Mouse (Mus musculus): Measurements from ENCODE around the gene Slc4a4.

The Slc4a4 gene

GRCm38 (mm10) chr5:88999793-89000192 lies 113.2 kb downstream of the Slc4a4 start:
- no peak for DNase-seq (ENCODE audit: low read depth, low spot score)

- DNase-seq (ENCODE audit: low read depth, low spot score), result no peak
These were observed 114.0 kb downstream of the Slc4a4 start for GRCm38 (mm10) chr5:89000598-89000997.

GRCm38 (mm10) chr5:89010116-89010515 lies 123.5 kb downstream of the Slc4a4 start:
- DNase-seq (ENCODE audit: low read depth, low spot score), result no peak

GRCm38 (mm10) chr5:89012456-89012855 lies 125.8 kb downstream of the Slc4a4 start:
- no peak for DNase-seq (ENCODE audit: low read depth, low spot score)

GRCm38 (mm10) chr5:89014782-89015181 lies 128.2 kb downstream of the Slc4a4 start:
- DNase-seq (ENCODE audit: low read depth, low spot score), result peak; percentile 74

- DNase-seq (ENCODE audit: low read depth, low spot score), result no peak
These were observed 129.3 kb downstream of the Slc4a4 start for GRCm38 (mm10) chr5:89015878-89016277.

GRCm38 (mm10) chr5:89018537-89018936 lies 131.9 kb downstream of the Slc4a4 start:
- no peak for DNase-seq (ENCODE audit: low read depth, low spot score)

GRCm38 (mm10) chr5:89024413-89024812 lies 137.8 kb downstream of the Slc4a4 start:
- DNase-seq (ENCODE audit: low read depth, low spot score), result no peak

- no peak for DNase-seq (ENCODE audit: low read depth, low spot score)
These were observed 141.0 kb downstream of the Slc4a4 start for GRCm38 (mm10) chr5:89027518-89028085.

GRCm38 (mm10) chr5:89032647-89033046 lies 146.0 kb downstream of the Slc4a4 start:
- no peak for DNase-seq (ENCODE audit: low read depth, low spot score)

GRCm38 (mm10) chr5:89033256-89033655 lies 146.6 kb downstream of the Slc4a4 start:
- no peak for DNase-seq (ENCODE audit: low read depth, low spot score)

- DNase-seq (ENCODE audit: low read depth, low spot score), result no peak
These were observed 149.5 kb downstream of the Slc4a4 start for GRCm38 (mm10) chr5:89036147-89036546.

GRCm38 (mm10) chr5:89040814-89041213 lies 154.2 kb downstream of the Slc4a4 start:
- DNase-seq (ENCODE audit: low read depth, low spot score), result no peak

GRCm38 (mm10) chr5:89043846-89044245 lies 157.2 kb downstream of the Slc4a4 start:
- DNase-seq (ENCODE audit: low read depth, low spot score), result no peak

GRCm38 (mm10) chr5:89044801-89045200 lies 158.2 kb downstream of the Slc4a4 start:
- no peak for DNase-seq (ENCODE audit: low read depth, low spot score)

- no peak for DNase-seq (ENCODE audit: low read depth, low spot score)
These were observed 165.0 kb downstream of the Slc4a4 start for GRCm38 (mm10) chr5:89051577-89051976.

GRCm38 (mm10) chr5:89052230-89052629 lies 165.6 kb downstream of the Slc4a4 start:
- peak; percentile 16 for DNase-seq (ENCODE audit: low read depth, low spot score)

GRCm38 (mm10) chr5:89055656-89056055 lies 169.0 kb downstream of the Slc4a4 start:
- DNase-seq (ENCODE audit: low read depth, low spot score), result no peak

GRCm38 (mm10) chr5:89056370-89056769 lies 169.8 kb downstream of the Slc4a4 start:
- peak; percentile 76 for DNase-seq (ENCODE audit: low read depth, low spot score)

- no peak for DNase-seq (ENCODE audit: low read depth, low spot score)
These were observed 174.5 kb downstream of the Slc4a4 start for GRCm38 (mm10) chr5:89061097-89061496.

GRCm38 (mm10) chr5:89062286-89062685 lies 175.7 kb downstream of the Slc4a4 start:
- no peak for DNase-seq (ENCODE audit: low read depth, low spot score)

GRCm38 (mm10) chr5:89067111-89067510 lies 180.5 kb downstream of the Slc4a4 start:
- DNase-seq (ENCODE audit: low read depth, low spot score), result no peak

GRCm38 (mm10) chr5:89068072-89068471 lies 181.5 kb downstream of the Slc4a4 start:
- no peak for DNase-seq (ENCODE audit: low read depth, low spot score)

GRCm38 (mm10) chr5:89070051-89070450 lies 183.4 kb downstream of the Slc4a4 start:
- no peak for DNase-seq (ENCODE audit: low read depth, low spot score)

Data from telencephalon, adult 2 months (tissue).